Mouse (Mus musculus) erythroblast, embryonic 14.5 days (primary cell): ENCODE measurements at regions not wholly inside any gene's neighbourhood (a gene's known extent, or its start where the extent isn't known, plus 50 kb on each side); places are given as distances from the start of the nearest gene placed in this dataset.

Experiments used
- GATA1 ChIP-seq: IDR thresholded peaks from 2 replicates; pipeline ENCODE4 v1.6.1; 2012; ENCODE audit warnings: low read length, inconsistent platforms, mixed read lengths
- TAL1 ChIP-seq: IDR thresholded peaks from 3 replicates; pipeline ENCODE4 v1.6.1; 2012; ENCODE audit warnings: low read length, inconsistent platforms, mixed read lengths

DNA sequence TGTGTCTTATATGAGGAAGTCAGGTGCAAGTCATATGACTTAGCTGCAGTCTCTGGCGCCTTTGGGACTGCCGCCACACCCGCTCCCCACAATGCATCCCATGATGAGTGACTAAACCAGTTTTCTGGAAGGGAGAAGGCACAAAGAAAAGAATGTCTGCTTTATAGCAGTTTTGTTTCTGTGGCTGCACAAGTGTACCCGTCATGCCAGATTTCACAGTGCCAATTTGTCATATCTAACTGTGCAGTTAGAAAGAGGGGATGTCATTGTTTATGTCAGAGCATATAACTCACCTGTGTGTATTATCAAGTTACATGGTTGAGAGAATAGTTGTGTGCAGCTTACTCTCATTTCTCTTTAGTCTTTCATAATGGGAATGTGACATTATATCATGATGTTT lies 586.9 kb upstream of the Marcks start:
- TF ChIP-seq TAL1 (no peak), GATA1 (no peak)
